Mouse (Mus musculus): ENCODE results near the gene Dclk1.

The Dclk1 gene

GRCm38 (mm10) chr3:55266091-55266490 is 23.9 kb downstream of the Dclk1 start:
- no peak for DNase-seq

- no peak for DNase-seq
These were observed 27.6 kb downstream of the Dclk1 start for GRCm38 (mm10) chr3:55269802-55270201.

GRCm38 (mm10) chr3:55270345-55270744 is 28.2 kb downstream of the Dclk1 start:
- DNase-seq: no peak

- no peak for DNase-seq
These were observed 28.8 kb downstream of the Dclk1 start for GRCm38 (mm10) chr3:55270920-55271319.

GRCm38 (mm10) chr3:55272536-55272935 is 30.4 kb downstream of the Dclk1 start:
- no peak for DNase-seq

- no peak for DNase-seq
These were observed 34.3 kb downstream of the Dclk1 start for GRCm38 (mm10) chr3:55276446-55276845.

GRCm38 (mm10) chr3:55276851-55277250 is 34.7 kb downstream of the Dclk1 start:
- DNase-seq: no peak

- DNase-seq: no peak
These were observed 35.7 kb downstream of the Dclk1 start for GRCm38 (mm10) chr3:55277829-55278228.

- DNase-seq: no peak
These were observed 37.8 kb downstream of the Dclk1 start for GRCm38 (mm10) chr3:55279923-55280322.

GRCm38 (mm10) chr3:55280471-55280870 is 38.3 kb downstream of the Dclk1 start:
- DNase-seq: no peak

- peak; percentile 82 for DNase-seq
These were observed 42.1 kb downstream of the Dclk1 start for GRCm38 (mm10) chr3:55284215-55284614.

GRCm38 (mm10) chr3:55288726-55289125 is 46.6 kb downstream of the Dclk1 start:
- DNase-seq: no peak

- no peak for DNase-seq
These were observed 49.8 kb downstream of the Dclk1 start for GRCm38 (mm10) chr3:55291964-55292363.

GRCm38 (mm10) chr3:55292783-55293430 is 50.7 kb downstream of the Dclk1 start:
- peak; percentile 39 for DNase-seq

GRCm38 (mm10) chr3:55305653-55306052 is 63.5 kb downstream of the Dclk1 start:
- no peak for DNase-seq

- DNase-seq: no peak
These were observed 65.5 kb downstream of the Dclk1 start for GRCm38 (mm10) chr3:55307553-55308177.

GRCm38 (mm10) chr3:55309961-55310360 is 67.8 kb downstream of the Dclk1 start:
- no peak for DNase-seq

GRCm38 (mm10) chr3:55315827-55316226 is 73.7 kb downstream of the Dclk1 start:
- peak; percentile 41 for DNase-seq

GRCm38 (mm10) chr3:55318021-55318420 is 75.9 kb downstream of the Dclk1 start:
- DNase-seq: no peak

- DNase-seq: no peak
These were observed 78.4 kb downstream of the Dclk1 start for GRCm38 (mm10) chr3:55320572-55320971.

GRCm38 (mm10) chr3:55324029-55324428 is 81.9 kb downstream of the Dclk1 start:
- no peak for DNase-seq

GRCm38 (mm10) chr3:55330496-55330895 is 88.3 kb downstream of the Dclk1 start:
- no peak for DNase-seq

- no peak for DNase-seq
These were observed 89.5 kb downstream of the Dclk1 start for GRCm38 (mm10) chr3:55331694-55332093.

GRCm38 (mm10) chr3:55333511-55333910 is 91.3 kb downstream of the Dclk1 start:
- DNase-seq: no peak

GRCm38 (mm10) chr3:55336895-55337294 is 94.7 kb downstream of the Dclk1 start:
- no peak for DNase-seq

Data from layer of hippocampus, adult 9-11 months (tissue).